Mouse (Mus musculus) hindbrain, embryonic 15.5 days (tissue): ENCODE data around the gene Olfr1406. TPM values are rescaled to one million over a fixed set of nuclear protein-coding genes. Genes with fewer than 3 reads are reported as not detected.

ENCODE experiments used
- polyA plus RNA-seq: library from polyadenylated mRNA; unstranded; fragments of >200 nt; fragmentation: Nextera tagmentation; extraction: Ambion mirVana; gene quantifications from 2 replicates; pipeline ENCODE4 v1.2.1, GENCODE M21; 2015

Olfr1406 gene
- polyA plus RNA-seq, 1 experiment from 2014 or later, result not detected

Other genes with a start within 250 kb of the Olfr1406 start
- not detected in 2 replicates for gene Olfr16, start 240.2 kb downstream of the Olfr1406 start, polyA plus RNA-seq
- gene Olfr1408, start 53.3 kb downstream of the Olfr1406 start, polyA plus RNA-seq, result not detected in 2 replicates
- not detected in 2 replicates for gene Olfr218, start 7.2 kb upstream of the Olfr1406 start, polyA plus RNA-seq
- gene Olfr1404, start 21.8 kb upstream of the Olfr1406 start, polyA plus RNA-seq, result not detected in 2 replicates
- gene Fcer1a, start 36.6 kb upstream of the Olfr1406 start, polyA plus RNA-seq, result not detected in 2 replicates
- gene Olfr418, start 75.4 kb upstream of the Olfr1406 start, polyA plus RNA-seq, result not detected in 2 replicates
- gene Mptx2, start 87.1 kb upstream of the Olfr1406 start, polyA plus RNA-seq, result not detected in 2 replicates
- 18.6 and 19.9 TPM in 2 replicates for gene Ackr1, start 143.1 kb upstream of the Olfr1406 start, polyA plus RNA-seq
- gene Aim2, start 160.2 kb upstream of the Olfr1406 start, polyA plus RNA-seq, result 0.83 and 2.0 TPM in 2 replicates
- 81.5 and 84.8 TPM in 2 replicates for gene Cadm3, start 177.1 kb upstream of the Olfr1406 start, polyA plus RNA-seq